Mouse (Mus musculus): Measurements from ENCODE around the gene Fam213a. TPM values are rescaled to one million over a fixed set of nuclear protein-coding genes. Genes with fewer than 3 reads are reported as not detected.

The Fam213a gene
- polyA plus RNA-seq, 1 experiment from 2014 or later, result 46.7 TPM

GRCm38 (mm10) chr14:40966862-40967597 lies 46.6 kb downstream of the Fam213a start:
- 0% methylated on average over 51 of the region's 62 CpGs for WGBS
- H3K4me2 ChIP-seq (replicated peaks), result peak overlapping the region; percentile 86
- no peaks in the 10 kb centered on the region for H3K27me3 ChIP-seq
- H3K4me1 ChIP-seq, result peaks cover 40% of the 10 kb centered on the region
- peak overlapping the region; percentile 79 for H3K27ac ChIP-seq (replicated peaks)
- peak; percentile 91 for ATAC-seq (ENCODE audit: low FRiP score, low read depth)
- no peaks in the 10 kb centered on the region for H3K36me3 ChIP-seq
- peak overlapping the region; percentile 82 for H3K9ac ChIP-seq (replicated peaks)
- H3K9me3 ChIP-seq, result no peaks in the 10 kb centered on the region
- peak overlapping the region; percentile 91 for H3K4me3 ChIP-seq

DNA sequence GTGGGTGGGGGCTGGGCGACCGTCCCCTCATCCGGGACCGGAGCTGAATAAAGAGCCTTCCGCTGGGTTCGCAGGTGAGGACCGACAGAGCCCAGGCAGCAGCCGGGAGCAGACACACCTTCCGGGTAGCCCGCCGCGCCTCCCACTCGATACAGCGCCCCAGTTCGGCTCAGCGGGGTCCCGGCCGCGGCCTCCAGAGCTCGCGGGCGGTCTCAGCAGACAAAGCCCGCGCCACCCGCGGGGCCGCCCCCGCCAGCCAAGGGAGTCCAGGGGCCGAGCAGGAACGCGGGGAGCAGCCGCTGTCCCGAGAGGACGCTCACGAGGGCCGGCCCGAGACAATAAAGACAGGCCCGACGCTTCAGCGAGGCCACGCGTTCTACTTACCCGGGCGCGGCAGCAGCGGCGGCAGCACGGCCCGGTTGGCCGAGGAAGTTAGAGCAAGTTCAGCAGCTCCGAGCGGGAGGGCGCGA lies 47.2 kb downstream of the Fam213a start, which contains the start of gene Tspan14:
Tspan14 (minus strand) TSS at position 416 of the 470 bp plus-strand sequence.
- Histone ChIP-seq H3K4me3 (peak within 1 kb of the TSS; percentile 91), H3K27ac (replicated peaks) (peak within 1 kb of the TSS; percentile 79), H3K9ac (replicated peaks) (peak within 1 kb of the TSS; percentile 82), H3K9me3 (no peaks in the 10 kb centered on the region), H3K36me3 (no peaks in the 10 kb centered on the region), H3K27me3 (no peaks in the 10 kb centered on the region), H3K4me2 (replicated peaks) (peak within 1 kb of the TSS; percentile 86), H3K4me1 (peaks cover 43% of the 10 kb centered on the region)
- ATAC-seq (ENCODE audit: low FRiP score, low read depth), result no peak
- WGBS, result under 1% methylated on average over 49 of the region's 54 CpGs

GRCm38 (mm10) chr14:40965507-40966356 lies 47.9 kb downstream of the Fam213a start:
- 1% methylated on average over 15 of the region's 15 CpGs for WGBS
- no peaks in the 10 kb centered on the region for H3K9me3 ChIP-seq
- H3K27me3 ChIP-seq, result no peaks in the 10 kb centered on the region
- no peaks in the 10 kb centered on the region for H3K36me3 ChIP-seq
- peak overlapping the region; percentile 79 for H3K27ac ChIP-seq (replicated peaks)
- H3K9ac ChIP-seq (replicated peaks), result peak overlapping the region; percentile 82
- peak overlapping the region; percentile 86 for H3K4me2 ChIP-seq (replicated peaks)
- peaks cover 43% of the 10 kb centered on the region for H3K4me1 ChIP-seq
- peak overlapping the region; percentile 91 for H3K4me3 ChIP-seq
- peak; percentile 1 for ATAC-seq (ENCODE audit: low FRiP score, low read depth)

GRCm38 (mm10) chr14:40964881-40965280 lies 48.7 kb downstream of the Fam213a start:
- H3K9me3 ChIP-seq, result no peaks in the 10 kb centered on the region
- no peak overlapping the region; the same call in 1 of the 2 replicates for H3K9ac ChIP-seq (replicated peaks)
- peaks cover 47% of the 10 kb centered on the region for H3K4me1 ChIP-seq
- no peak overlapping the region for H3K27ac ChIP-seq (replicated peaks)
- H3K36me3 ChIP-seq, result no peaks in the 10 kb centered on the region
- H3K4me2 ChIP-seq (replicated peaks), result peak overlapping the region; percentile 86
- no peak for ATAC-seq (ENCODE audit: low FRiP score, low read depth)
- peak overlapping the region; percentile 91 for H3K4me3 ChIP-seq
- no peaks in the 10 kb centered on the region for H3K27me3 ChIP-seq

DNA sequence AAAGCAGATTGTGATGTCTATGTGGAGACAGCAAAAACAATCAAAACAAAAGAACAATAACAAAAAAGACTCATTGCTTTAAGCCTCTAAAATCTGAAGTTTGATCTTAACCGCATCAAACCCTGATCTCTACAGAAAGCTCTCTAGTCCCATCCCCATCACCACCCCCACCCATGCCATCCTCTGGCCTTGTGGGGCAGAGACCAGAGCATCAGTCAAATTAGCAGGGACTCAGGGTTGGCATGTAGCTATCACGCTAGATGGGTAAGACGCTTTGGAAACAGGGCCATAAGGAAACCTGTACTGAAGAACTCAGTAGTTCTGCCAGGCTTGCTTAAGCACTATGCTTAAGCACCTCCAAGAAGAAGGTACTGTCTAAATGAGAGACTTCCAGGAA lies 49.4 kb downstream of the Fam213a start:
- H3K4me1 ChIP-seq, result peaks cover 53% of the 10 kb centered on the region
- no peak overlapping the region; the same call in 1 of the 2 replicates for H3K4me2 ChIP-seq (replicated peaks)
- H3K9ac ChIP-seq (replicated peaks), result no peak overlapping the region
- no peaks in the 10 kb centered on the region for H3K36me3 ChIP-seq
- no peak for ATAC-seq (ENCODE audit: low FRiP score, low read depth)
- 93% methylated on average over 3 of the region's 3 CpGs for WGBS
- H3K9me3 ChIP-seq, result no peaks in the 10 kb centered on the region
- no peak overlapping the region for H3K4me3 ChIP-seq
- no peak overlapping the region for H3K27ac ChIP-seq (replicated peaks)
- no peaks in the 10 kb centered on the region for H3K27me3 ChIP-seq

DNA sequence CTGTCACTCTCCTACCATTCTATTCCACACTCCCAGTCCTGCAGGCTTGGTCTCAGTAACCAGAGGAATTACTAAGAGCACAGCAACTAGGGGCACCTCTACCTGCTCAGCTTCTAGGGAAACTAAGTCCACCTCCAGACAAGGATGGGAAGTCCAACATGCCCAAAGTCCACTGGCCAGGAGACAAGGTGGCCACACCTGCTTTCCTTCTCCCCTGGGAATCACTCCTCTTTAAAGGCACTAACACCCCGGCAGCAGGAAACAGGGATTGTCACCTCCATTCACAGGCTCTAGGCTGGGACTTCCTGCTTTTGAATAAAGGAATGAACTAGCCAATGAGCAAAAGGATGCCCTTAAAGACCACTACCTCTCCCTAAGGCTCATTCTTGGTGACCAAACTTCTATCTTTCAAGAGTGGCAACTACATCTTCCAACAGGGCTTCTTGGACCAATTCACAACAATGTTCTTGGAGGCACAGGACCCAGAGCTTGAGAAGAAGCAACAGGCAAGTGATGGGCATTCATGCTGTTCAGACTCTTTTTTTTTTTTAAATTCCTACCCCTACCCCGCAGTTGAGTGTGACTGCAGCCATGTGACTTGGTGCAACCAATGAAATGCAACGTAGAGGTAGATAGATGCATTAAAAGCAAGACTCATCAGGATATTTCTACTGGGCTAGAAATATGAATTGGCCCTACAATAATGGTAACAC lies 49.9 kb downstream of the Fam213a start:
- H3K27ac ChIP-seq (replicated peaks), result no peak overlapping the region
- 80% methylated on average over 3 of the region's 3 CpGs for WGBS
- H3K27me3 ChIP-seq, result no peaks in the 10 kb centered on the region
- ATAC-seq (ENCODE audit: low FRiP score, low read depth), result no peak
- H3K9ac ChIP-seq (replicated peaks), result no peak overlapping the region
- no peak overlapping the region for H3K4me2 ChIP-seq (replicated peaks)
- peaks cover 59% of the 10 kb centered on the region for H3K4me1 ChIP-seq
- no peaks in the 10 kb centered on the region for H3K36me3 ChIP-seq
- H3K9me3 ChIP-seq, result no peaks in the 10 kb centered on the region
- H3K4me3 ChIP-seq, result no peak overlapping the region

DNA sequence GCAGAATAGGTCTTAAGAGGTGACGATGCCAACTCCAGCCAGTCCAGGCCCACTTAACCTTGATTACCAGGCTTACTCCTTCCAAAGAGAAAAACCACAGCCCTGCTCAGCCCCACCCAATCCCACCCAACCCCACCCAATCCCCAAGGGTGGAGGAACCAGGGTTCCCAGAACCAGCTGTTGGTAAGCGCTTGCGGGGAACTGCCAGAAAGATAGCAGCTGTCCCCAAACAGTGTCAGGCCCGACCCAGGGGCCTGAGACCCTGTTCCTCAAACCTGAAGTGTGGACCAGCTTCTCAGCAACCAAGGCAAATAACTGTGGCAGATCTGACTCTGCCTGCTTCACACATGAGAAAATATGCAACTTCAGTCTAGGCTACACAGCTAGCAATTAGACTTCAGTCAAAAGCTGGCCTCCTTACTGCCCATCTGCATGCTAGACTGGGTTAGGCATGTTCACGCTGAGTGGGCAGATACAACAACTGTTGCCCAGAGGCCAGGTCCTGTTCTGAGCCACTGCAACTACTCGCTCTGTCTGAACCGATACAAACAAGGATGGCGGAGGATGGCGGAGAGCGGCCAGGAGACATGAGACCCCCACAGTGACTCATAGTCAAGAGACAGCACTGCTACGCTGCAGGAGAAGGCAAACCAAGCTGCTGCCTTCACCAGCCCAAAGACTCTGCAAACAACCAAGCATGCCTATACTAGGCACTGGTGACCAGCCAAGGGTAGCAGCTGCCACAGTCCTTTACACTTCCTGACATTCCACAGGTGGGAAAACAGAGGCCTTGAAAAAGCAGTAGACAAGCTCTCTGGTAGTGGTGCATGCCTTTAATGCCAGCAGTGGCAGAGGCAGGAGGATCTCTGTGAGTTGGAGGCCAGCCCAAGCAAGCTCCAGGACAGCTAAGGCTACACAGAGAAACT lies 51.0 kb downstream of the Fam213a start:
- no peaks in the 10 kb centered on the region for H3K9me3 ChIP-seq
- H3K9ac ChIP-seq (replicated peaks), result no peak overlapping the region
- H3K4me2 ChIP-seq (replicated peaks), result 0 out of 2 replicates have a peak overlapping the region, but pooled peaks have one; percentile 11
- peaks cover 69% of the 10 kb centered on the region for H3K4me1 ChIP-seq
- no peak for ATAC-seq (ENCODE audit: low FRiP score, low read depth)
- no peak overlapping the region for H3K27ac ChIP-seq (replicated peaks)
- H3K4me3 ChIP-seq, result no peak overlapping the region
- no peaks in the 10 kb centered on the region for H3K36me3 ChIP-seq
- H3K27me3 ChIP-seq, result no peaks in the 10 kb centered on the region
- WGBS, result 71% methylated on average over 11 of the region's 11 CpGs

DNA sequence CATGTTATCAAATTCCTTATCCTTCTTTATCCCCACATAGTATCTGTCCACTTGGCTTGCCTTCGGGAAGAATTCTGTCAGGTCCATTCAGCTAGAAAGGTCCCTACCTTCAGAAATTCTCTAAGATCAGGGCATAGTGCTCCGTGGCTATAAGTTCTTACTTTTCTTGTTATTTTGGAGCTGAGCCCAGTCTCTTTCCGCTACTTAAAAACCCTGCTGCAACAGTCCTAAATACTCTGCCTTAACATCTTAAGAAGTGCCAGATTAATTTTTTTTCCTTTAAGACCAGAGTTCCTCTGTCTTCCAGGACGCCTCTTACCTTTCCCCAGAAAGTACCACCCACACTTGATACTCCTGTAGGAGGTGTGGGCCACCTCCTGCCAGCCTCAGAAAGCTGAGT lies 53.4 kb downstream of the Fam213a start:
- Histone ChIP-seq H3K9ac (replicated peaks) (no peak overlapping the region), H3K9me3 (no peaks in the 10 kb centered on the region), H3K36me3 (no peaks in the 10 kb centered on the region), H3K4me1 (peaks cover 83% of the 10 kb centered on the region), H3K4me2 (replicated peaks) (no peak overlapping the region), H3K4me3 (no peak overlapping the region), H3K27ac (replicated peaks) (no peak overlapping the region), H3K27me3 (no peaks in the 10 kb centered on the region)
- 52% methylated on average over 4 of the region's 4 CpGs for WGBS
- ATAC-seq (ENCODE audit: low FRiP score, low read depth), result no peak

GRCm38 (mm10) chr14:40959586-40959985 lies 54.0 kb downstream of the Fam213a start:
- H3K4me1 ChIP-seq, result peaks cover 84% of the 10 kb centered on the region
- no peaks in the 10 kb centered on the region for H3K9me3 ChIP-seq
- H3K4me2 ChIP-seq (replicated peaks), result 0 out of 2 replicates have a peak overlapping the region, but pooled peaks have one; percentile 5
- no peak overlapping the region for H3K4me3 ChIP-seq
- no peak for ATAC-seq (ENCODE audit: low FRiP score, low read depth)
- no peak overlapping the region for H3K9ac ChIP-seq (replicated peaks)
- 34% methylated on average over 3 of the region's 3 CpGs for WGBS
- H3K36me3 ChIP-seq, result no peaks in the 10 kb centered on the region
- peak overlapping the region; percentile 35; the same call in 1 of the 2 replicates for H3K27ac ChIP-seq (replicated peaks)
- H3K27me3 ChIP-seq, result no peaks in the 10 kb centered on the region

DNA sequence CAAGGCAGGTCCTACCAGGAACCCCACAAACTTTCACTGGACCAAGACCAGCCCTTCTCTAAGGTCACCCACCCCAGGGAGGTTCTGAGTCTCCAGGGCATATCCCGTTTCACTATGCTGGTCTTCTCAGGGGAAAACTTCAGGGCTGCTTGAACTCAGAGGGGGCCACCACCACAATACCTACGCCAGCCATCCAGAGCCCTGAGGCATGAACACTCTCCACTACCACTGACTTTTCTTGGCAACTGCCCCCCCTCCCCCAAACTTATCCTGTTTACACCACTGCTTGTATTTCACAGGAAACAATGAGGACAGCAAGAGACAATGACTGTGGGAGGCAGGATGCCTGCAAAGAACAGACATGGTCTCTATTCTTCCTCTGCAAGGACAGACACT lies 54.6 kb downstream of the Fam213a start:
- H3K27me3 ChIP-seq, result no peaks in the 10 kb centered on the region
- ATAC-seq (ENCODE audit: low FRiP score, low read depth), result no peak
- H3K4me2 ChIP-seq (replicated peaks), result no peak overlapping the region
- H3K4me3 ChIP-seq, result no peak overlapping the region
- H3K4me1 ChIP-seq, result peaks cover 84% of the 10 kb centered on the region
- H3K27ac ChIP-seq (replicated peaks), result peak overlapping the region; percentile 97; the same call in 1 of the 2 replicates
- no peaks in the 10 kb centered on the region for H3K36me3 ChIP-seq
- WGBS, result 36% methylated on average over 2 of the region's 2 CpGs
- H3K9me3 ChIP-seq, result no peaks in the 10 kb centered on the region
- no peak overlapping the region for H3K9ac ChIP-seq (replicated peaks)

Measured in midbrain, embryonic 12.5 days (tissue).